Mouse (Mus musculus): ENCODE data around the gene Irx3.
A peak's percentile ranks its signal among the peaks of the same experiment; 100 is the strongest.

Gene Irx3

DNA sequence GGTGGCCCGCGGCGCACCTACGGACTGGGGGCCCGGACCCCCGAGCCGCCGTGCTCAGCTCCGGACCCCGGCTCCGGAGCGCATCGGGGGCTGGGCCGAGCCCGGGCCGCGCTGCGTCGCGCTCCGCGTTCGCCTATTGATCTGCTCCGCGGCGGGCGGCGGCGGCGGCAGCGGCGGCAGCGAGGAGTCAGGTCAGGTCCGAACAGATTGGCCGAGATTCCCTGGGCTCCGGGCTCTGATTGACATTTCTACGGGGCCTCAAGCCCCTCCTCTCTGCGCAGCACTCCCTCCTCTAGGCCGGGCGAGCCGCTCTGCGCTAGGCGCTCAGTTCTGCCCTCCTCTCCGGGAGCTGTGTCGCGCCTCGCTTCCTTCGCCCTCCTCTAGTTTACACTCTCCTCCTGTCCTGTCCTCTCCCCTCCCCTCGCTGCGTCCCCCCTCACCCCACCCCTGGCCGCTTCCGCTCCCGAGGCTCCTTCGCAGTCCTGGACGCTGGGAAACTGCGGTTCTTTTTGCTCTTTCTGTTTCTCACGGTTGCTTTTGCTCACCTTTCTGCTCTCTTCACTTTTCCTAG, 541 bp downstream of the Irx3 start:
- peak; percentile 18 for DNase-seq

DNA sequence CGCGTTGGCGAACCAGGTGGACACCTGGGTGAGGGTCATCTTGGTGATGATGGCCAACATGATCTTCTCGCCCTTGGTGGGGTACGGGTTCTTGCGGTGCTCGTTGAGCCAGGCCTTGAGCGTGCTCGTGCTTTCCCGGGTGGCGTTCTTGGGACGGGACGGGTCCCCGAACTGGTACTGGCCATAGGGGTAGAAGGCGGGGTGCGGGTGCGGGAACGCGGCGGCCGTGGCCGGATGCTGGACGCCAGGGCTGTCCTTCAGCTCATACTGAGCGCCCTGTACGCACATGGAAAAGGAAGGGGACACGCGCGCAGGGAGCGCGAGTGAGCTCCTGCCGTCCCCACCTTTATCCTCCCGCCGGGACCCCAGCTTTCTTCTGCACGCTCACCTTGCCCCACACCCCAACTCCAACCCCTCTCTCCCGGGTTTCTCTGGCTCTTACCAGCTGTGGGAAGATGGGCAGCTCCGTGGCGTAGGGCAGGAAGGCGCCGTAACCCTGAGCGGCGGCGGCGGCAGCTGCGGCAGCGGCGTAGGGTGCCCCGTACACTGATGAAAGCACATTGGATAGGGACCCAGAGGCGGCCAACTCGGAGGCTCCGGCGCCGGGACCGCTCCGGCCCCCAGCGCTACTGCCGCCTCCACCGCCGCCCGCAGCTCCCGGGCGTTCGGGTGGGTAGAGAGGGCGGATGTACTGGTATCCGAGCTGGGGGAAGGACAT, 1.2 kb downstream of the Irx3 start:
- DNase-seq, result peak; percentile 8

DNA sequence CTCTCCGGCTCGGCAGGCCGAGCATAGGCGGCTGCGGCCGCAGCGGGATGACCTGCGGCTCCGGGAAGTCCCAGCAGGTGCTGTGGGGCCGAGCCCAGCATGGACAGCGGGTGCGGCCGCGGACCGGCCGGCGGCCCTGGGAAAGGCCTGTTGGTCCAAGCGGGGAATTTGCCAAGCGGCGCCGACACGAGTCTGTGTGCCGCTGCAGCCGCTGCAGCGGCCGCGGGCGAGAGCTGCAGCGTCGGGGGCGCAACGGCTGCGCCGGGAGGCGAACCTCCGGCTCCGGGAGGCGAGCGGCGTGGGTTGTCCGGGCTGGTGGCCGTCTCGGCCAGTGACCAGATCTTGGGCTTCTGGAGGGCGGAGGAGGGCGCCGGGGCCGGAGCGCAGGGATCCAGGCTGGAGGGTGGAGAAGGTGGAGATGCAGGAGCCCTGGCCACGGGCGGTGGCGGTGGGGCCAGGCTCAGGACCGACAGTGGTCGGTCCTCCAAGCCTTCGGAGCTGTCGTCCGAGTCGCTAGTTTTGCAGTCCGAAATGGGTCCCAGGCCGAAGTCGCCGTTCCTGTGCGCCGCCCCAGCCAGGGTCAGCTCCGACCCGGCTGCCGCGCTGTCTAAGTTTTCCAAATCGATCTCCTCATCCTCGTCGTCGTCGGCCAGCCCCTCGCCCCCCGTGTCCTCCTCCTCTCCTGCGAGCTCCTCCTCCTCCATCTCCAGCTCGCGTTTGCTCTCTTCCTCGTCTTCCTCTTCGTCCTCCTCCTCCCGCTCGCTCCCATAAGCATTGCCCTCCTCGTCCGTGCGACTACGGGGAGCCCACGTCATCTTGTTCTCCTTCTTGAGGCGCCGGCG, 2.0 kb downstream of the Irx3 start:
- DNase-seq, result peak; percentile 28

DNA sequence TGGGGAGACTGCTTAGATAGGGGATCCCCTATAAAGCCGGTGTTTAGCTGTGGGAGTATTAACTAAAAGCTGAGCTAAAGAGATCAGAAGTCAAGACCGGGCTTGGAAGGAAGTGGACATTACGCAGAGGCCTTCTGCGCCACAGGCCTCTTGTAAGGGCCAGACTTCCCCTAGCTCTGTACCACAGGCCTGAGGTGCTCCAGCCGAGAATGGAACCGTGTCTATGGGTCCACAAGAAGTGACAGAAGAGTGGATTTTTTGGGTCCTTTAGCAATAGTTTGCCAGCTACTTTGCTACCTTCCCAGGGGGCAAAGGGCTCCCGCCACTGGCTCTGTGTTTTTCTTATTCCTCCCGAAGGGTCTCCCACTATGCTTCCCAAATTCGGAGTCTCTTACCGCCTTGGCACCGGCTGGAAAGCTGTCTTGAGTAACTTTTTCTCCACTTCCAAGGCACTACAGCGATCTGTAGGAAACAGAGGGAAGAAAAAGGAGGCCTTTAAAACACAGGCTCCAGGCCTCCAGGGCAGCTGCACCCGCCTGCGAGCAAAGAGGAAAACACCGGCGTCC, 2.8 kb downstream of the Irx3 start:
- DNase-seq, result no peak

DNA sequence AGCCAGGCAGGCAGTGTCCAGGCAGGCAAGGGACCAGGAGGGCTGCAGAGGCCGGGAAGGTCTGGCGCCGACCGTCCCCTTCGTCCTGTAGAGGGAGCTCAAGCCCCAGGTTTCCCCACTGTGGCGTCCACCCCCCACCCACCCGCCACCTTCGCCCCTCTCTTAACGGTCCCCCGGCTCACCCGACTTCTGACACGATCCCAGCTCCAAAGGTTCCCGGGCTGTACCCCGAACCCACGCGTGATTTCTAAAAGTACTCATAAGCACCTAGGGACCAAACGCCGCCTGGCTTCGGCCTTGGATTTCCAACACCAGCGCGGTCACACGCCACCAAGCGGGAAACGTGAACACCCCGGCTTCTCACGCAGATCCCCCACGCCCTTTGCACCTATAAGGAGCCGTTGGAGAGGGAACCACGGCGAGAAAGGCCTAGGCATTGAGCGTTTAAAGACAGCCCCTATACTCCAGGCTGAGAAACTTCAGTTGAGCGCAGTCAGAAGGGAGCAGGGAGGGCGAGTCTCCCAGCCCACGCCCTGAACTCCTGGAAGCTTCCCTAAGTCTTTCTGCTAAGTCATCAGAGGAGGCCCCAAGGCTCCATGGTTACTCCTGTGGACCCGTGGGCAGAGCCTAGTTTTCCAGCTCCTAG, 4.1 kb downstream of the Irx3 start:
- DNase-seq, result peak; percentile 58

DNA sequence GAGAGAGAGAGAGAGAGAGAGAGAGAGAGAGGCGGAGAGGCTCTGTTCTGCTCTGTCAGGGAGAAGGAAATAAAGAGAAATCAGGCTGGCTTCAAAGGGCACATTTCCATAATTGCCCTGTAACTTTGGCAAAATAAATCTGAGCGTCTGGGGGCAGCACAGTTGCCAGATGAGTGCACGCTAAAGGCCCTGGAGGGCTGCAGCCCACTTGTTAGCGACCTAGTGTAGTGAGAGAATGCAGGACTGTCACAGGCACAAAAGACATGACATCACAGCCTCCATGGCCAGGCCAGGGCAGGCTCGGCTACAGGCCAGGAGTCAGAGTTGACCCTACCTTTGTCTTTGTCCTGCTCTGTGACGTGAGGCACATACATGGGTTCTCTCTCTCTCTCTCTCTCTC, 8.0 kb downstream of the Irx3 start:
- no peak for DNase-seq

DNA sequence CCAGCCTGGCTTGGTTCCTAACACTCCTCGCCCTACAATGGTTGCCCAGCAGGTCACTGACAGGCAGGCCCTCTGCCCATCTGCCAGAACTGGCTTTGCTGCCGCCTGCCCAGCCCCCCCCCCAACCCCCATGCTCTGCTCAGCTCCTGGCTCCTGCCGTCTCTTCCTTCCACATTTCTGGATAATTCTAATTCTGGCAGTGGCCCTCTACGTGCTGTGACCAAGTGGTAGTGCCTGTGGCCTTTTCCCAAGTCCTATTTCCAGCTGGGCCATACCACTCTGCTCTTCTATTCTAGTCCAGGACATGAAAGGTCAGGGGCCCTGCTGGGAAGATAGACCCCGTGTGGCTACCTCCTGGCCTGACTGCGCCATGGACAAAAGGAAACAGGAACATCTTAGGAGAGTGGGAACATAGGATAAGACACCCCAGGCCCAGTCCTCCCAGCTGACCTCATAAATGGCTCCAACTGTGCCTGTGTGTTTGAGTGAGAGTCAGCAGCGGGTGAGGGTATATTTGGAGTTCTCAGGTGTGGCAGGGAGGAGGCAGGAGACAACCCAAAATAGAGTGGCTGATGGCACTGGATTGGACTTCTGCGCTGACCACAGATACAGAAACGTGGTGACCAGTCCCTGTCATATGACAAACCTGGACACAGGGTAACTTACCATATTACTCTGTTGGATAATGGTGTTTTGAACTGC, 14.5 kb downstream of the Irx3 start:
- DNase-seq, result no peak

DNA sequence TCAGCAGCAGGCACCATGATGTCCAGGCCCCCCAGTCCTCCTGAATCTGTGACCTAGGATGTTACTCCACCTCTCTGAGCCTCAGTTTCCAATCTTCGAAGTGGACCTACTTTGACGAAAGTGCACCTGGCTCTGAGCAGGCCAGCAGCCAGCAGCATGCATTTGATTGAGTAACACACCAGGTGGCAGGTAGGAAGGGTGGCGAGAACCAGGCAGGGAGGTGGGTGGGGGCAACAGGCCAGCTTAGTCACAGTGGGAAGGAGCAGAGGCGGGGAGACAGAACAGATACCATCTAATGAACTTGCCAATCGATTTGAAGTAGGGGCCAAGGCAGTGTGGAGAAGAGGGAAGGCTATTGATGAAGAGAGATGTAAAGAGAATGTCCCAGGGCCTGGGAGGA, 18.9 kb downstream of the Irx3 start:
- DNase-seq, result no peak

DNA sequence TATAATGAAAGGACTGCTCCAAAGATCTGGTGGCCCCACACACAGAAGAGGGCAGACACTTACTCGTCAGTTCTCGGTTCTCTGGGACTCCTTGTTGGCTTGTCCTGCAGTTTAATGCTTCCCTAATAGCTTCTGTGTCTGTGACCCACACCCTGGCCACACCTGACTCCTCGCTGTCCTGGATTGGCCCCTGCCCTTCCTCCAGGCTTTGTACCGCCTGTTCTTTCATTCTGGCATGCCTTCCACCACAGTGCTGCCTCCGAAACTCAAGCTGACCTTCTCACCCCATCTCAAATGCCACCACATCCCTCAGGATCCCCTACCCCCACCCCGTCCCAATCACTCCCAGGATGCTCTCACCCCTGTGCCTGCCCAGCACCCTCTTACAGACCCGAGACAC, 19.7 kb downstream of the Irx3 start:
- DNase-seq, result no peak

DNA sequence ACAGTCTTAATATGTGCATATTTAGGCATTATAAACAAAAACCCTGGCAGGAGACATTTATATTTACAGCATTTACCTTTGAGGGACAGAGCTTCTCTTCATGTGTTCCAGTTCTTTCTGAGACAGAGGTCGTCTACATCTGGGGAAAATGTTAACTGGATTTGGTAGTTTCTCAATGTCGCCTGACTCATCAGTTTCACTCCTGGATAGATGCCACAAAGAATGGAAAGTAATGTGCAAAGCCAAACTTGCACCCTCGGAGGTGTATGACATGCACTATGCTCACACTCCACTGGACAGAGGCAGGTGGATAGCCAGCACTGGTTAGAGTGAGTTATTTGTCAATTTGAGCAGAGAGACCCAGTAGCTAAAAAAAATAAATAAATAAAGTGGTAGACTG, 21.2 kb downstream of the Irx3 start:
- DNase-seq, result no peak

DNA sequence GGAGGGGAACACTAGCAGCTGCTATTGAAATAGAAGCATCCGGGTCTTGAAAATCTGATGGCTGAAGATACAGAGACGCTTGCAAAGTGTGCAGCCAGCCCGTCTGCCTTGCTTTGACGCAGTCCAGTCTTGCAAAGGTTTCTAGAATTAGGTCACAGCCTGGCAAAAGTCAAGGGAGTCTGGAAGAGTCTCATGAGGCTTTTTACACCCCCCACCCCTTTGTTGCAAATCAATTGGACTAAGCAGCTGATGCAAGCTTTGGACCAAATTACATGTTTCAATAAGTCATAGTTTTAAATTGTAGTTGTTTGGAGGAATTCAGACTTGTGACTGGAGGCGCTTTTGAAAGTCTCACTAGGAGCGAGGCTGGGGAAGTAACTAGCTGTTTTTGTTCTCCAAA, 33.0 kb downstream of the Irx3 start:
- no peak for DNase-seq

DNA sequence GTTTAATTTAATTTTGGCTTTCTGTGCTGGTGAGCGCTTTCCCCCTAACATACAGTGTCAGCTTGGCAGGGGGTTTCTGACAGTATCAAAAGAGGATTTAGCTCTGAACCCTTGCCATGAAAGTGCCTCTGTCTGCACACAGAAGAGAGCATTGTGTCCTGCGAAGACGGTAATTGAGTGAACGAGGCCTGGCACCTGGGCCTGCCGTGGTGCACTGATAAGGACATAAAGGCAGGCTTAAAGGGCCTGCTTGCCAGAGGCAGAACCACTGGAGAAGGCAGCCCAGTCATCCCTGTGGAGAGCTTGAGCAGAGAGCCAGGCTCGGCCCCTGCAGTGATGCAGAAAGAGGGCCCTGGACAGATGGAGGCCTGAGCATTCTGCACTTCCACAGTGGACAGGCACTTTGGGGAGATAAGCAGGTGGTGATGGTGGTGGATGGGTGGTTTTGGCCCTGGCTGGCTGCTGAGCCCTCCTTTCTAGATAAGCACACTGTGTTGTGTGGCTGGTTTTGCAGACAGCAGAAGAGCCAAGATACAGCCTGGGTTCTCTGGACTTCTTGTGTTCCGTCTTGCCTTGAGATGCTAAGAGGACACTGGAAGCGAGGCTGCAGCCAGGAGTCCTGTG, 36.3 kb downstream of the Irx3 start:
- no peak for DNase-seq

DNA sequence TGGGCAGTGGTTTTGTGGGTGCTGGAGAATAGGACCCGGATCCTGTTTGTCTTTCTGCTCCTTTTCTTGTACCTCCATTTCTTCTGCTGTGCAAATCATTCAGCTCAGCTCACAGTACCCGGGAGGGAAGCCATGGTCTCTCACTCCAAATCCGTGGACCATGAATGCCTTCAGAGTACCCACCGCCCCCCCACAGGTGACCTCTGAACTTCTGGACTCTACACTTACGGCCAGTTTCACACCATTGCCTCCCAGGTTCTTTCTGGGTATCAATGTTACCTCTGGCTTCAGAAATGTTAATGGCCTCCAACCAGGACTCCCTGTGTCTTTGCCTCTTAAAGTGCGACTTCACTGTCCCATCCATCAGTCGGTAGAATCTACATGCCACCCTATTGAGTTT, 46.3 kb downstream of the Irx3 start:
- no peak for DNase-seq

DNA sequence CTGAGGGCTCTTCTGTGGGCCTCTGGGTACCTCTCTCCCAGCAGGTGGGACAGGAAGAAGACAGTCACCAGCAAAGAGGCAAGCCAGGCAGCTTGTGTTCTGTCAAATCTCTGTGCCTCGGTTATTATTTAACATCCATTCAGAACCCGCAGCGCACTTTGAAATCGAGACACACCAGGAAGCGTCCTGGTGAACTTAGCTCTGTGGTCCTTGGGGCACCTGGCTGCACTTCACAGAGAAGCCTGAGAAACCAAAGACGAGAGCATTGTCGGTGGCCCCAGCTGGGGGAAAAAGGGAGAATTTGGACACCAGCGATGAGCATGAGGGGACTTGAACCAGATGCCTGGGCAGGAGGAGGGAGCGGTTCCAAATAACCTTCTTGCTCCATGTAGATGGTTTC, 46.8 kb downstream of the Irx3 start:
- no peak for DNase-seq

DNA sequence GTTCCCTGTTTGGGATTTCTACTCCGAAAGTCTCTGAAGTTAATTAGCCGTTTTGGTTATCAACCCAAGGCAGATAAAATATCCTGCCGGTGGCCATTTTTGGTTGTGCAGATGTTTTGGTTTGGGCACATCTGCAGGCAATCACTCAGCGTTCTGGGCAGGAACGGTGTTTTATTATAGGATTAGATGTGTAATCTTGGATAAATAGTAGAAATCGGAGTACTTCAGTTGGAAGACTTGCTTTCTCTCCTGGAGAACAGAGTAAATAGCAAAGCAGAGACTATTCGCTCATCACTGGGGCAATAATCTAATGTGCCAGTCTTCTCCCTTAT, 51.1 kb downstream of the Irx3 start:
- no peak for DNase-seq

DNA sequence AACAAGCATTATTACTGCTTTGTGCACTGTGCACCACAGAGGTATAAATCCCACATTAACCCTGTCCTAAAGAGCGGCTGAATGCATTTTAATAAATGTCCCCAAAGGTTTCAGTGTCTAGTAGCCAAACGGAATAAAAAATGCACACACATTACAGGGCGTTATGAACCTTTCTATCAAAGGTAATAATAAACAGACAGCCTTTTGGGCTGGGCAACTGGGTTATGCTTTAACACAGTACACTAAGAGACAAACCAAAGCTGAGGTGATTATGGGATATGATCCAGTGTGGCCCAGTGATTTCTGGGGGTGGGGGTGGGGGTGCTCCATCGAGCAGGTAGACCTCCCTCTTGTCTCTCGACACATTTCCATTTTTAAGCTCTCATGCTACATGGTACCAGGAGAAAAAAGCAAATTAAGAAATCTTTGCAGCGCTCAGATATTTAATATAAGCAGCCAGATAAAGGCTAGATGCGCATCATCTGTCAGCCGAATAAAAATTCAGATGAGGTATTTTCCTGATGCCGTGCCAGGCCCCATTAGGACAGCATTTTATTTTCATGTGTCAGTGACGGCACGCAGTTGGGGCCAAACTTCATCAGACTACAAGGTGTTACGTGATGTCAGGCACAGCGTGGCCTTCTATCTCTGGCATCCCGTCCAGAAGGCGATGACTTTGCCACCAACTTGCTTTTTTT, 51.6 kb downstream of the Irx3 start:
- no peak for DNase-seq

DNA sequence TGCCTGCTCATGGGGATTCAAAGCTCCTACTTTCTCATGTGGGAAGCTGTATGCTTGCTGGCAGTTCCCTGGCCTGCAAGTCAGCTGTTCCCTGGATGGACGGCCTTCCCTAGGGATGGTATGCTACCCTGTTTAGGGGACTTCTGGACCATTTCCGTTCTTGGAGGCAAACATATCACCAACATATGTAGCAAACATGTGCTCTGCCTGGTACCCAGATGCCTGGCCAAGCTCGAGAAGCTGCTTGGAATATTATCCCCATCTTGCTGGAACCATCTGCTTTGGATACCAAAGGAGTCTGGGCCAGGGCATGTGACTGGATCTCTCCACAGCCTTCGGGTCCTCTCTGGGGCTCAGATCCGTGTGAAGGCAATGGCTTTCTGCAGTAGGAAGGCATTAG, 52.5 kb downstream of the Irx3 start:
- peak; percentile 13 for DNase-seq
